Mouse (Mus musculus): ENCODE results near the gene 4933414I15Rik.

DNA sequence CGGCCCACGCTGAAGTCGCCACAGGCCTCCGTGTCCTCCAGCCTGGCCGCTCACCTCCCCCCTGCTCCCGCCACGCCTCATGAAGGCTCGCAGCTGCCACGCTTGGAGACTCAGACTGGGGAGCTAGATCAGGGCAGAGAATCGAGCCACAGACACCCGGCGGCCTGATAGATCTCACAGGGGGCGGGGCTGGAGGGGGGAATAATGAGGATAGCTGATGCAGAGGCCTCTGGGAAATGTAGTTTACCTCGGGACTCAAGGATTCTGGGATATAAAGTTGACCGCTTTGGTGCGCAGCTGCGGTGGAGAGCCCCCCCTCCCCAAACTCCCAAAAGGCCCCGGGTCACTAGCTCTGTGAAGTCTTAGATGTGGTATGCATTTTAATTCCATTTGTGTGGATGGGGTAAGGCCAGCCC, 12.1 kb downstream of the 4933414I15Rik start, which contains the start of gene Zfp354b:
- TF ChIP-seq CTCF (IDR thresholded peaks at IDR 0.05; ENCODE audit: control insufficient read depth, insufficient read depth, insufficient read length) (no peak), CEBPB (IDR thresholded peaks at IDR 0.05; ENCODE audit: low read depth) (no peak), USF1 (IDR thresholded peaks at IDR 0.05; ENCODE audit: low read depth) (no peak)
